Mouse (Mus musculus) left cerebral cortex, adult 9 months (tissue): ENCODE measurements at regions not wholly inside any gene's neighbourhood (a gene's known extent, or its start where the extent isn't known, plus 50 kb on each side); places are given as distances from the start of the nearest gene placed in this dataset.

ENCODE experiments used
- DNase-seq, 2 experiments: peaks; one replicate each; pipeline ENCODE4 v3.0.0; 2022; ENCODE audit warnings: low spot score in 2 of 2

- DNase-seq = no peak
These were observed 167.0 kb downstream of the Nectin3 start for GRCm38 (mm10) chr16:46331336-46331735.

- no peak for DNase-seq
These were observed 144.3 kb upstream of the Gm4737 start for GRCm38 (mm10) chr16:46299079-46299721.

GRCm38 (mm10) chr16:46297192-46297591 is 142.3 kb upstream of the Gm4737 start:
- no peak for DNase-seq

- DNase-seq = no peak
These were observed 141.5 kb upstream of the Gm4737 start for GRCm38 (mm10) chr16:46296412-46296811.

- no peak for DNase-seq
These were observed 139.0 kb upstream of the Gm4737 start for GRCm38 (mm10) chr16:46293831-46294230.

- no peak for DNase-seq
These were observed 136.4 kb upstream of the Gm4737 start for GRCm38 (mm10) chr16:46291067-46291833.

- peak; percentile 30 to 39 for DNase-seq
These were observed 135.3 kb upstream of the Gm4737 start for GRCm38 (mm10) chr16:46290199-46290598.

- no peak for DNase-seq
These were observed 112.7 kb upstream of the Gm4737 start for GRCm38 (mm10) chr16:46267533-46267932.

- DNase-seq = no peak
These were observed 96.8 kb upstream of the Gm4737 start for GRCm38 (mm10) chr16:46251639-46252038.

GRCm38 (mm10) chr16:46250943-46251342 is 96.1 kb upstream of the Gm4737 start:
- DNase-seq = no peak

- DNase-seq = no peak
These were observed 90.7 kb upstream of the Gm4737 start for GRCm38 (mm10) chr16:46245598-46245997.

- DNase-seq = peak in 1 of 2 experiments; percentile 13
These were observed 73.9 kb upstream of the Gm4737 start for GRCm38 (mm10) chr16:46228744-46229143.

GRCm38 (mm10) chr16:46223084-46223600 is 68.3 kb upstream of the Gm4737 start:
- DNase-seq = no peak

- no peak for DNase-seq
These were observed 57.6 kb upstream of the Gm4737 start for GRCm38 (mm10) chr16:46212504-46212903.

- DNase-seq = no peak
These were observed 57.0 kb upstream of the Gm4737 start for GRCm38 (mm10) chr16:46211914-46212313.

GRCm38 (mm10) chr16:46205114-46205513 is 50.2 kb upstream of the Gm4737 start:
- DNase-seq = no peak
